Comparison of ENCODE assay signal across 13 mouse cellular contexts in the genomic region with DNA sequence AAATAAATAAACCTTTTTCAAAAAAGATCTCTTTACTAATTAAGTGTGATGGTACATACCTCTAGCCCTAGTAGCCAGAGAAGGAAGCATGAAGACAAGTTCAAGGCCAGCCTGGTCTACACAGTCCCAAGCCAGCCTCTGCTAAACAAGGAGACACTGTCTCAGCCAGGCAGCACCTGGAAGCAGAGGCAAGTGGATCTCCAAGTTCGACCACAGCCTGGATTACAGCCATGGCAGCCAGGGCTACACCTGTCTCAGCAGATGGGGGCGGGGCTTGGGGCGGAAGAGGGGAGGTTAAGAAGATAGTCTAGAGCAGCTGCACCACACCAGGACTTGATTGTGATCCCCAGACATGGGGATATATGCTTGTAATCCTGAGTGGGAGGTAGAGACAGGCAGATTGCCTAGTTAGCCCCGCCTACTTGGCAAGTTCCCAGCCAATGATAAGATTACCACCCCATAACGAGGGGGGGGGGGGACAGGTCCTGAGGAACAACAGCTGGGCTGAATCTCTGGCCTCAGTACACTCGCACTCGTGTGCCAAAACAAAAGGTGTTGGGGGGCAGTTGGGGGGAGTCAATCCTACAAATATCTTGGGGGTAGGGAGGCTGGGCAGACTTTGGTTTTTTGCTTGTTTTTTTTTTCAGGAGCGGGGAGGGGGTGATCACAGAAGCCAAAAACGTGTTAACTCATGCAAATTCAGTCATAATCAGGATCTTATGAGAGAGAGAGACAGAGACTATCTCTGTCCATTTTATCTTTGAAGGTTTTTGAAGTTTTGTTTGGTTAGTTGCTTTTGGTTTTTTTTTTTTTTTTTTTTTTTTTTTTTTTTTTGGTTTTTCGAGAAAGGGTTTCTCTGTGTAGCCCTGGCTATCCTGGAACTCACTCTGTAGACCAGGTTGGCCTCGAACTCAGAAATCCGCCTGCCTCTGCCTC. TPM values are rescaled to one million over a fixed set of nuclear protein-coding genes. Genes with fewer than 3 reads are reported as not detected.
A peak's percentile ranks its signal among the peaks of the same experiment; 100 is the strongest.
DNase-seq lines count a peak whose midpoint lies in the region.
"Had no signal": no experiment of that assay in that cellular context is flagged by ENCODE, and none has a peak within 500 bp of the region (broad histone marks: within the 10 kb centered on the region; RNA-seq: fewer than 3 reads in every experiment).

No protein-coding gene starts in this region.

- no peaks in the 10 kb centered on the region for H3K9me3 ChIP-seq in heart, embryonic 10.5 days
- H3K9me3 ChIP-seq: limb, embryonic 10.5 days; midbrain, embryonic 15.5 days; stomach, embryonic 15.5 days had no signal

- WGBS in heart, embryonic 10.5 days, result 57% methylated on average over 12 of the region's 12 CpGs

- no peak overlapping the region for H3K27ac ChIP-seq in heart, embryonic 10.5 days
- H3K27ac ChIP-seq: limb, embryonic 10.5 days; midbrain, embryonic 15.5 days; stomach, embryonic 15.5 days had no signal

- no peak overlapping the region for H3K4me3 ChIP-seq in heart, embryonic 10.5 days
- H3K4me3 ChIP-seq: limb, embryonic 10.5 days; midbrain, embryonic 15.5 days; stomach, embryonic 15.5 days had no signal

- peaks cover 57% of the 10 kb centered on the region for H3K4me1 ChIP-seq in heart, embryonic 10.5 days

- peak; percentile 94 for DNase-seq in heart, adult 11 months
- DNase-seq in heart, embryonic 10.5 days (ENCODE audit: low spot score), result no peak
- peak; percentile 76 for DNase-seq in retina, postnatal 1 day
- no peak for DNase-seq in retina, embryonic 14.5 days (ENCODE audit: low spot score)
- peak; percentile 61 to 81 for DNase-seq in kidney, postnatal 25 days
- peak; percentile 29 for DNase-seq in retina, postnatal 7 days (ENCODE audit: low read depth, low spot score)
- no peak for DNase-seq in T-cell, adult 2 months (ENCODE audit: low spot score)
- DNase-seq in cerebellum, adult 11 months, result no peak
- DNase-seq: adrenal gland, postnatal 14 days had no signal

- H3K36me3 ChIP-seq in heart, embryonic 10.5 days, result no peaks in the 10 kb centered on the region
- H3K36me3 ChIP-seq: midbrain, embryonic 15.5 days; stomach, embryonic 15.5 days had no signal

- peaks cover 6% of the 10 kb centered on the region; the same call in 1 of the 2 replicates for H3K27me3 ChIP-seq in heart, embryonic 10.5 days (ENCODE audit: insufficient read depth, poor library complexity, severe bottlenecking)
- H3K27me3 ChIP-seq: stomach, embryonic 15.5 days had no signal

RNA-seq across cellular contexts. Expression of gene Wdr86, which starts 3.4 kb away (rescaled TPM):
- 14.0 and 29.3 TPM in 2 replicates for polyA plus RNA-seq in heart, embryonic 10.5 days (2016; fragmentation: Nextera tagmentation; extraction: Ambion mirVana)

RNA-seq across cellular contexts. Expression of gene Crygn, which starts 30.6 kb away (rescaled TPM):
- polyA plus RNA-seq in heart, embryonic 10.5 days (2016; fragmentation: Nextera tagmentation; extraction: Ambion mirVana), result 2.7 and 4.1 TPM in 2 replicates
- polyA plus RNA-seq: hindbrain, embryonic 11.5 days had no signal

RNA-seq across cellular contexts. Expression of gene Nub1, which starts 41.8 kb away (rescaled TPM):
- polyA plus RNA-seq in heart, embryonic 10.5 days (2016; fragmentation: Nextera tagmentation; extraction: Ambion mirVana), result 27.1 and 27.4 TPM in 2 replicates

Comparison
In these comparisons a context has a peak if more than half of its experiments do, and no peak if none do; other contexts are left out.
1. DNase-seq: peak in heart, adult 11 months (single experiment), retina, postnatal 1 day (single experiment), kidney, postnatal 25 days (2 of 2) and retina, postnatal 7 days (single experiment); none in heart, embryonic 10.5 days (single experiment), retina, embryonic 14.5 days (single experiment), T-cell, adult 2 months (single experiment) and cerebellum, adult 11 months (single experiment).